Mouse (Mus musculus): ENCODE measurements around the gene Dab2ip.

GRCm38 (mm10) chr2:35677855-35678254, 119.8 kb downstream of the Dab2ip start:
- TF ChIP-seq CTCF (IDR thresholded peaks at IDR 0.05), result no peak
- TF ChIP-seq POLR2A (IDR thresholded peaks at IDR 0.05; ENCODE audit: insufficient read depth, low read depth, low read length), result no peak
